Comparison of ENCODE assay signal across 10 mouse cellular contexts in genomic region chr4:154269520-154269919, GRCm38 (mm10). TPM values are rescaled to one million over a fixed set of nuclear protein-coding genes. Genes with fewer than 3 reads are reported as not detected.
DNase-seq lines count a peak whose midpoint lies in the region; ATAC-seq and TF ChIP-seq lines count a peak whose summit lies in the region.
"Had no signal": no experiment of that assay in that cellular context is flagged by ENCODE, and none has a peak within 500 bp of the region (broad histone marks: within the 10 kb centered on the region; RNA-seq: fewer than 3 reads in every experiment).

No protein-coding gene starts in this region.

- H3K9me3 ChIP-seq in heart, postnatal 0 days (replicated peaks; ENCODE audit: control insufficient read depth, low read length): no peaks in the 10 kb centered on the region
- H3K9me3 ChIP-seq in embryonic facial prominence, embryonic 14.5 days (ENCODE audit: control insufficient read depth, low read length): no peaks in the 10 kb centered on the region
- H3K9me3 ChIP-seq in kidney, postnatal 0 days (replicated peaks; ENCODE audit: low read length): no peaks in the 10 kb centered on the region

- no peak overlapping the region for H3K27ac ChIP-seq in heart, postnatal 0 days (ENCODE audit: low read depth)
- no peak overlapping the region for H3K27ac ChIP-seq in embryonic facial prominence, embryonic 14.5 days (replicated peaks; ENCODE audit: low read depth, low read length)
- H3K27ac ChIP-seq in kidney, postnatal 0 days: peak overlapping the region; percentile 39

- 0 out of 2 replicates have a peak, but pooled peaks cover 5% of the 10 kb centered on the region for H3K36me3 ChIP-seq in heart, postnatal 0 days (replicated peaks; ENCODE audit: control insufficient read depth, insufficient read depth, low read length)
- H3K36me3 ChIP-seq in embryonic facial prominence, embryonic 14.5 days (ENCODE audit: control insufficient read depth, insufficient read depth, low read length): peaks cover 67% of the 10 kb centered on the region
- H3K36me3 ChIP-seq in kidney, postnatal 0 days (ENCODE audit: insufficient read depth, low read length): no peaks in the 10 kb centered on the region

- H3K27me3 ChIP-seq in heart, postnatal 0 days (ENCODE audit: control insufficient read depth, insufficient read depth, low read length): no peaks in the 10 kb centered on the region
- H3K27me3 ChIP-seq in embryonic facial prominence, embryonic 14.5 days (replicated peaks; ENCODE audit: control insufficient read depth, insufficient read depth, low read length): no peaks in the 10 kb centered on the region
- H3K27me3 ChIP-seq in kidney, postnatal 0 days (ENCODE audit: insufficient read depth, low read length): no peaks in the 10 kb centered on the region

- WGBS in heart, postnatal 0 days: 50% methylated on average over 10 of the region's 10 CpGs
- WGBS in embryonic facial prominence, embryonic 14.5 days: 42% methylated on average over 9 of the region's 10 CpGs
- 49% methylated on average over 10 of the region's 10 CpGs for WGBS in kidney, postnatal 0 days

- no peaks in the 10 kb centered on the region for H3K4me1 ChIP-seq in heart, postnatal 0 days (ENCODE audit: control insufficient read depth, insufficient read depth)
- H3K4me1 ChIP-seq in embryonic facial prominence, embryonic 14.5 days (ENCODE audit: control insufficient read depth, insufficient read depth, low read length): no peaks in the 10 kb centered on the region
- no peaks in the 10 kb centered on the region for H3K4me1 ChIP-seq in kidney, postnatal 0 days (replicated peaks; ENCODE audit: insufficient read depth, low read length)

- H3K4me3 ChIP-seq in heart, postnatal 0 days (ENCODE audit: low read depth, low read length): no peak overlapping the region
- no peak overlapping the region for H3K4me3 ChIP-seq in embryonic facial prominence, embryonic 14.5 days (ENCODE audit: low read depth, low read length)
- no peak overlapping the region for H3K4me3 ChIP-seq in kidney, postnatal 0 days (replicated peaks; ENCODE audit: low read depth, low read length)

- no peak for TF ChIP-seq EP300 in heart, postnatal 0 days (IDR thresholded peaks at IDR 0.05; ENCODE audit: low read depth)

- H3K9ac ChIP-seq in heart, postnatal 0 days (replicated peaks; ENCODE audit: low read depth, low read length): no peak overlapping the region
- H3K9ac ChIP-seq in embryonic facial prominence, embryonic 14.5 days (ENCODE audit: low read depth, low read length): no peak overlapping the region
- no peak overlapping the region for H3K9ac ChIP-seq in kidney, postnatal 0 days (ENCODE audit: low read depth, low read length)

- DNase-seq in heart, postnatal 0 days (ENCODE audit: low spot score): no peak
- DNase-seq in heart, postnatal 14 days: no peak
- peak; percentile 30 for DNase-seq in embryonic facial prominence, embryonic 14.5 days (ENCODE audit: low spot score)
- DNase-seq in kidney, postnatal 0 days (ENCODE audit: low spot score): no peak
- peak; percentile 18 for DNase-seq in lung, postnatal 25 days (ENCODE audit: low spot score)
- DNase-seq in adrenal gland, postnatal 10 days: no peak
- no peak for DNase-seq in layer of hippocampus, postnatal 10 days (ENCODE audit: low spot score in 2 of 2)
- no peak for DNase-seq in frontal cortex, postnatal 10 days (ENCODE audit: low spot score in 2 of 2)
- DNase-seq: gastrocnemius, postnatal 14 days; heart, postnatal 36 days had no signal

- TF ChIP-seq CTCF in heart, postnatal 0 days (IDR thresholded peaks at IDR 0.05; ENCODE audit: low read depth): no peak
- TF ChIP-seq CTCF in kidney, postnatal 0 days (IDR thresholded peaks at IDR 0.05; ENCODE audit: low read depth): 0 out of 2 replicates have a peak, but pooled peaks have one; percentile 1

- 0 out of 2 replicates have a peak, but pooled peaks have one; percentile 19 for ATAC-seq in heart, postnatal 0 days (ENCODE audit: insufficient read depth, low read depth)
- ATAC-seq in embryonic facial prominence, embryonic 14.5 days (ENCODE audit: low read depth): peak; percentile 56
- ATAC-seq in kidney, postnatal 0 days (replicated peaks; ENCODE audit: low FRiP score, low read depth): peak; percentile 80

- intact Hi-C loops in heart, postnatal 14 days (cut with DNase I): no loop called here

- H3K4me2 ChIP-seq in heart, postnatal 0 days (ENCODE audit: low read depth, low read length): no peak overlapping the region
- no peak overlapping the region for H3K4me2 ChIP-seq in embryonic facial prominence, embryonic 14.5 days (ENCODE audit: low read depth, low read length)
- H3K4me2 ChIP-seq in kidney, postnatal 0 days (ENCODE audit: low read length): peak overlapping the region; percentile 6; the same call in 1 of the 2 replicates

RNA-seq across cellular contexts. Expression of gene Arhgef16, which starts 32.0 kb away (rescaled TPM):
- 2.6 and 3.5 TPM in 2 replicates for total RNA-seq in heart, postnatal 0 days (2014; rRNA removed; ENCODE audit: low replicate concordance)
- polyA plus RNA-seq in heart, postnatal 0 days (2015; fragmentation: Nextera tagmentation; extraction: Ambion mirVana): 0.49 and 0.62 TPM in 2 replicates
- total RNA-seq in heart, postnatal 14 days (2021): under 1 TPM; 0.65 to 0.71 TPM
- polyA plus RNA-seq in embryonic facial prominence, embryonic 14.5 days (2014; fragmentation: Nextera tagmentation; extraction: Ambion mirVana): 5.5 and 6.1 TPM in 2 replicates
- 39.8 and 44.6 TPM in 2 replicates for polyA plus RNA-seq in kidney, postnatal 0 days (2015; fragmentation: Nextera tagmentation; extraction: Ambion mirVana)
- 1 to 10 TPM; 1.7 to 2.4 TPM for total RNA-seq in adrenal gland, postnatal 10 days (2021)
- under 1 TPM in 1 of 2 experiments, not detected in 1; 0.41 TPM for total RNA-seq in layer of hippocampus, postnatal 10 days (2021)

Comparison
In these comparisons a context has a peak if more than half of its experiments do, and no peak if none do; other contexts are left out.
1. ATAC-seq: peak in every context shown above with its lines; median percentile 80 in kidney, postnatal 0 days; 56 in embryonic facial prominence, embryonic 14.5 days; 19 in heart, postnatal 0 days.
2. DNase-seq: peak in embryonic facial prominence, embryonic 14.5 days (single experiment) and lung, postnatal 25 days (single experiment); none in heart, postnatal 0 days (single experiment), heart, postnatal 14 days (0 of 2), kidney, postnatal 0 days (single experiment), adrenal gland, postnatal 10 days (single experiment), layer of hippocampus, postnatal 10 days (0 of 2) and frontal cortex, postnatal 10 days (0 of 2).